Mouse (Mus musculus) heart, adult 2 months (tissue): Measurements from ENCODE around the gene Rap1gap. TPM values are rescaled to one million over a fixed set of nuclear protein-coding genes. Genes with fewer than 3 reads are reported as not detected.

Source experiments
- DNase-seq, 2 experiments: peaks; one replicate each; pipeline ENCODE4 v3.0.0; 2021
- H3K27ac ChIP-seq: fragments of 200-600 bp; 2 replicates; pipeline ENCODE4 v1.8.1; 2022
- H3K27me3 ChIP-seq: fragments of 200-500 bp; 2 replicates; pipeline ENCODE4 v1.6.1; 2012; ENCODE audit warnings: mild to moderate bottlenecking, low read length, inconsistent platforms, mixed read lengths; ENCODE audit not compliant: control insufficient read depth, insufficient read depth
- H3K36me3 ChIP-seq: fragments of 200-500 bp; 2 replicates; pipeline ENCODE4 v1.6.1; 2012; ENCODE audit warnings: low read length, inconsistent platforms; ENCODE audit not compliant: control insufficient read depth, insufficient read depth
- H3K4me1 ChIP-seq: fragments of 200-500 bp; 2 replicates; pipeline ENCODE4 v1.6.1; 2011; ENCODE audit warnings: low read length; ENCODE audit not compliant: control insufficient read depth, insufficient read depth
- H3K4me3 ChIP-seq: fragments of 200-600 bp; 2 replicates; pipeline ENCODE4 v1.8.1; 2022
- H3K79me2 ChIP-seq: fragments of 200-500 bp; replicated peaks from 2 replicates; pipeline ENCODE4 v1.6.1; 2012; ENCODE audit warnings: mild to moderate bottlenecking, inconsistent platforms, low read length, moderate library complexity, mixed read lengths; ENCODE audit not compliant: control insufficient read depth, insufficient read depth
- H3K9ac ChIP-seq: fragments of 200-500 bp; 2 replicates; pipeline ENCODE4 v1.6.1; 2012; ENCODE audit warnings: low read depth, mild to moderate bottlenecking, control low read depth, inconsistent platforms, low read length, mixed read lengths
- CTCF ChIP-seq: fragments of 200-600 bp; IDR thresholded peaks from 2 replicates; pipeline ENCODE4 v1.8.1; 2022; ENCODE audit warnings: antibody characterized with exemption, mild to moderate bottlenecking, moderate library complexity
- EP300 ChIP-seq: fragments of 200-500 bp; IDR thresholded peaks from 2 replicates; pipeline ENCODE4 v1.6.1; 2011; ENCODE audit warnings: low read depth, low read length, control low read depth; ENCODE audit not compliant: insufficient read depth
- POLR2A ChIP-seq: fragments of 200-500 bp; IDR thresholded peaks from 2 replicates; pipeline ENCODE4 v1.6.1; 2011; ENCODE audit warnings: mild to moderate bottlenecking, low read depth, low read length, control low read depth; ENCODE audit not compliant: insufficient read depth
- WGBS: fragments of 180-500 bp; shearing (Covaris S2); methylation state at CpG from one replicate; pipeline ENCODE4 v1.1.7; 2018; 5-methylcytosine and 5-hydroxymethylcytosine counted together
- intact Hi-C: fragments of 180-260 bp; cut with DNase I; formaldehyde crosslinking; loops from one replicate; pipeline ENCODE4 v1.15.1; 2025
- polyA plus RNA-seq: library from polyadenylated mRNA; depleted of rRNA; stranded (reverse); fragments of >200 nt; gene quantifications from 2 replicates; pipeline ENCODE4 v1.2.3, GENCODE M21; 2012; rRNA removed
- total RNA-seq, 2 experiments: library from RNA; stranded (reverse); gene quantifications; 2 replicates each; pipeline ENCODE4 v1.2.3; 2021

Rap1gap gene
- total and polyA plus RNA-seq, 3 experiments = 14.7 to 35.9 (median 15.6) TPM

DNA sequence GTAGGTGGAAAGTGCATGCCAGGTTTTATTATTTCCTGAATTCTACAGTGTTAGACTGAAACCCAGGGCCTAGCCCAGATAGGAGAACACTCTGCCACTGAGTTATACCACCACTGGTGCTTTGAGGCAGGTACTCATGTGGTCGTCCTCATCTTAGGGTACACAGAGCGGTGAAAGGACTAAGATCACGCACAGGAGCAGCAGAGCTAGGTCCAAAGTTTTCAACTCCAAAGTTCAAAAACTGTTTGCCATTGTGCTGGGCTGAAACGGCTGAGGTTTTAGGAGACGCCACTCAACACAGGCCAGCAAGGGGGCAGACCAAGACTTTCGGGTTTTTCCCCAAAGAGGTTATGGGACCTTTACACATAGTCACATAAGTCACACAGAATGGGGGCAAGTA lies 110.0 kb downstream of the Rap1gap start:
- 98% methylated on average over 6 of the region's 6 CpGs for WGBS
- no peak for TF ChIP-seq EP300
- TF ChIP-seq CTCF = no peak
- TF ChIP-seq POLR2A = no peak
- H3K27me3 ChIP-seq = no peaks in the 10 kb centered on the region

DNA sequence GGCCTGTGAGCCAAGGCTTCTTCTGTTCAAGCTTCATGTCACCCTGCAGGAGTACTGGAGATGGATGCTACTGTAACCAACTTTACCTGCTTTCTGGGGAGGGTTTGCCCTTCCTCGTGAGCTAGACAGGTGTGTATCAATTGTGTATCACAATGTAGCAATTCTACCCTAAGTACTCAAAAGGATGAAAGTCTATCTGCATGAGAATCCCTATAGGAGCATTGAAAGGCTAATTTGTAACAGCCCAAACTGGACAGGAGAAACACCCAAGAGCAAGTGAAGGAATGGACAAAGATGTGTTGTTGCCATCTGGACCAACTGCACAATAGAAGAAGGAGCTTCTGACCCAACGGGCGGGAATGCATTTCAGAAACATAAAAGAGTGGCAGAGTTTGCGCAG lies 113.3 kb downstream of the Rap1gap start:
- Histone ChIP-seq H3K36me3 (no peaks in the 10 kb centered on the region), H3K4me1 (no peaks in the 10 kb centered on the region; the same call in 1 of the 2 replicates), H3K9ac (no peak overlapping the region), H3K27me3 (no peaks in the 10 kb centered on the region), H3K4me3 (no peak overlapping the region), H3K79me2 (no peaks in the 10 kb centered on the region), H3K27ac (no peak overlapping the region)
- WGBS = 93% methylated on average over 4 of the region's 4 CpGs
- no peak for DNase-seq
- no peak for TF ChIP-seq POLR2A
- no peak for TF ChIP-seq EP300
- no peak for TF ChIP-seq CTCF
- intact Hi-C loops = no loop called here

More for the DNA sequence above, 110.0 kb downstream of the Rap1gap start:
- no peak overlapping the region for H3K27ac ChIP-seq
- no peaks in the 10 kb centered on the region for H3K36me3 ChIP-seq
- intact Hi-C loops = no loop called here
- no peak for DNase-seq
- H3K4me1 ChIP-seq = peaks cover 11% of the 10 kb centered on the region
- H3K4me3 ChIP-seq = no peak overlapping the region
- H3K9ac ChIP-seq = no peak overlapping the region
- H3K79me2 ChIP-seq = no peaks in the 10 kb centered on the region

DNA sequence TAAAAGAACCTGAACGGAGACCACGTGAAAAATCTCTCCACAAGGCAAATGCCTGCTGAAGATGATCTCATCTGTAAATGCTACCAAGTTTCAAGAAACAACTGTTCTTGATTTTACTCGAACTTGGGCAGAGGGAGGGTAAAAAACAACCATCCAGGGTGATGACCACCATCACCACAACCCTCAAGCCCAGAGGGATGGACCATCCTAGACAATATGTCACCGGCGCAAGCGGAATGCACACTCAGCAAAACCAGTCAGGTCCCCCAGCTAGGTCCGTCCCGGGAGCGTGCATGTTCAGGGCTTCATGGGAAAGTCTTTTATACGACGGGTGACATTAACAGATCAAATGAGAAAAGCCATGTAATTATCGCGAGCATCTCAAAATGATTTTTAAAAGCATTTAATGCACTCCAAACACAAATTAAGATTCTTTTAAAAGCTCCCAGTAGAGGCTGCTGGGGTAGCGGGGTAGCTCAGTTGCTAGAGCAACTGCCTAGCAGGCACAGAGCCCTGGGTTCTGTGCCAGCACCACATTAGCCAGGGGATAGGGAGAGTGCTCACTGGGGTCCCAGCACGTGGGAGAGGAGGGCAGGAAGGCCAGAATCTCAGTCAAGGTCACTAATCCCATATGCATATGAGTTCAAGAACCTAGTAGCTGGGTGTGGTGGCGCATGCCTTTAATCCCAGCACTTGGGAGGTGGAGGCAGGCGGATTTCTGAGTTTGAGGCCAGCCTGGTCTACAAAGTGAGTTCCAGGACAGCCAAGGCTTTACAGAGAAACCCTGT lies 114.1 kb downstream of the Rap1gap start:
- H3K79me2 ChIP-seq = no peaks in the 10 kb centered on the region
- 85% methylated on average over 17 of the region's 17 CpGs for WGBS
- no peak for DNase-seq
- H3K27me3 ChIP-seq = no peaks in the 10 kb centered on the region
- intact Hi-C loops = no loop called here
- H3K4me1 ChIP-seq = peaks cover 3% of the 10 kb centered on the region
- no peak for TF ChIP-seq POLR2A
- no peak for TF ChIP-seq CTCF
- TF ChIP-seq EP300 = no peak
- H3K27ac ChIP-seq = no peak overlapping the region
- no peak overlapping the region for H3K9ac ChIP-seq
- H3K36me3 ChIP-seq = no peaks in the 10 kb centered on the region
- no peak overlapping the region for H3K4me3 ChIP-seq

Other genes starting within 250 kb of the Rap1gap start
- not detected for gene Cela3b, start 234.2 kb upstream of the Rap1gap start, total RNA-seq
- 0.32 TPM in 1 of 2 replicates, not detected in the other for gene Cela3b, start 234.2 kb upstream of the Rap1gap start, polyA plus RNA-seq
- gene 1700013G24Rik, start 211.4 kb upstream of the Rap1gap start, total RNA-seq = not detected
- 0.38 and 0.57 TPM in 2 replicates for gene 1700013G24Rik, start 211.4 kb upstream of the Rap1gap start, polyA plus RNA-seq
- 100 to 1,000 TPM; 174 to 190 TPM for gene Hspg2, start 196.0 kb upstream of the Rap1gap start, total RNA-seq
- 86.7 and 114 TPM in 2 replicates for gene Hspg2, start 196.0 kb upstream of the Rap1gap start, polyA plus RNA-seq
- gene Ldlrad2, start 90.2 kb upstream of the Rap1gap start, total RNA-seq = not detected
- not detected in 2 replicates for gene Ldlrad2, start 90.2 kb upstream of the Rap1gap start, polyA plus RNA-seq
- 10 to 100 TPM; 30.0 to 37.6 TPM for gene Usp48, start 71.0 kb upstream of the Rap1gap start, total RNA-seq
- 29.7 and 49.1 TPM in 2 replicates for gene Usp48, start 71.0 kb upstream of the Rap1gap start, polyA plus RNA-seq
- gene Alpl, start 131.7 kb downstream of the Rap1gap start, total RNA-seq = 10 to 100 TPM; 55.6 to 64.8 TPM
- gene Alpl, start 131.7 kb downstream of the Rap1gap start, polyA plus RNA-seq = 33.2 and 47.8 TPM in 2 replicates
- 100 to 1,000 TPM; 102 to 120 TPM for gene Ece1, start 197.5 kb downstream of the Rap1gap start, total RNA-seq
- gene Ece1, start 197.5 kb downstream of the Rap1gap start, polyA plus RNA-seq = 23.3 and 27.3 TPM in 2 replicates